Mouse (Mus musculus): Measurements from ENCODE around the gene Dxo.
A peak's percentile ranks its signal among the peaks of the same experiment; 100 is the strongest.
"Not testable (repeated sequence)": the region's sequence is repeated elsewhere in the genome, so short reads cannot be mapped to it uniquely, and the experiment has no call there.

Gene Dxo

DNA sequence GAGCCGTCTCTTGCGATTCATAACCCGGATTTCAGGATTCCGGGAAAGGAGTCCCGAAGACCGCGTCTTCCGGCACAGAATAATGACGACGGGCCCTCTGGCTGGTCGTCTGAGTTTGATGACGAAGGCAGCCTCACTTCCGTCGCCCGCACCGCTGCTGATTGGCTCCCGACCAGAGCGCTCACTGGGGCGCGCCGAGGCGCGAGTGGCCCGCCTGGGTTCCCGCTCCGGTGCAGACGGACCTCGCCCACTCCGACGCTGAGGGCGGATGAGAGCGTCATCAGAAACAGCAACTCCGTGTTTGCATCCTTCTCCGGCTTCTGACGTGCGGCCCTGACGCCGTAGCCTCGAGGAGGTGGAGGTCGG, at the start of gene Dxo, which contains the start of gene Stk19:
Dxo (plus strand) TSS at position 164 of the 366 bp plus-strand sequence.
Stk19 (minus strand) TSS at position 90 of the 366 bp plus-strand sequence.
- DNase-seq (ENCODE audit: extremely low read depth, insufficient read length, low spot score), result peak; percentile 96

DNA sequence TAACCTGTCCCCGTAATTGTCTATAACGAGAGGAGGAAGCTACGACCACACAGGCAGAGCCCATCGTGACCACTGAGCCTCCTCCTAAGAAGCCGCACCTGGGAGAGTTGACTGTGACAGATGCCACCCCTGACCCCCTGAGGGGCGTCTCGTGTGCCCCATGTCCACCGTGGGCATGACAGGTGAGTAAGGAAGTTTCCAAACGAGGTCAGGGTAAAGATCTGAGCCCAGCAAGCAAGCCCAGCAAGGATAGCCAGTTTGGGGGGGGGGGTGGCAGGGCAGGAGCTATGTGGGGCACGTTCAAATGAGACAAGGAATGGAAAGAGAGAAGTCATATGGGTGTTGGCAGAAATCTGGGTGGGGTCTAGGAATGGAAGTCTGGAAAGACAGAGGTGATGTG, 41.8 kb upstream of the Dxo start:
- no peak for DNase-seq (ENCODE audit: extremely low read depth, insufficient read length, low spot score)

DNA sequence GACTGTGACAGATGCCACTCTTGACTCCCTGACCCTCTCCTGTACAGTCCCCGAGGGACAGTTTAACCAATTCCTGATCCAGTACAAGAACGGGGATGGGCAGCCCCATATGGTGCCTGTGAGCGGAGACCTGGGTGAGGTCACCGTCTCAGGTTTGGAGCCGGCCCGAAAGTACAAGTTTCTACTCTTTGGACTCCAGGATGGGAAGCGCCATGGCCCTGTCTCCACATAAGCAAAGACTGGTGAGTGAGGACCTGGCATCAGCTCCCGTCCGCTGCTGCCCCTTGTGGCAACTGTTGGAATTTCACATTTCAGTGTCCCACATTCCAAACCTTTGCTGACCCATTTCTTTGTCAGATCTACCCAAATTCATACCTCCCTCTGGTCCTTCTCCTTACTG, 41.2 kb upstream of the Dxo start:
- peak; percentile 25 for DNase-seq (ENCODE audit: extremely low read depth, insufficient read length, low spot score)

DNA sequence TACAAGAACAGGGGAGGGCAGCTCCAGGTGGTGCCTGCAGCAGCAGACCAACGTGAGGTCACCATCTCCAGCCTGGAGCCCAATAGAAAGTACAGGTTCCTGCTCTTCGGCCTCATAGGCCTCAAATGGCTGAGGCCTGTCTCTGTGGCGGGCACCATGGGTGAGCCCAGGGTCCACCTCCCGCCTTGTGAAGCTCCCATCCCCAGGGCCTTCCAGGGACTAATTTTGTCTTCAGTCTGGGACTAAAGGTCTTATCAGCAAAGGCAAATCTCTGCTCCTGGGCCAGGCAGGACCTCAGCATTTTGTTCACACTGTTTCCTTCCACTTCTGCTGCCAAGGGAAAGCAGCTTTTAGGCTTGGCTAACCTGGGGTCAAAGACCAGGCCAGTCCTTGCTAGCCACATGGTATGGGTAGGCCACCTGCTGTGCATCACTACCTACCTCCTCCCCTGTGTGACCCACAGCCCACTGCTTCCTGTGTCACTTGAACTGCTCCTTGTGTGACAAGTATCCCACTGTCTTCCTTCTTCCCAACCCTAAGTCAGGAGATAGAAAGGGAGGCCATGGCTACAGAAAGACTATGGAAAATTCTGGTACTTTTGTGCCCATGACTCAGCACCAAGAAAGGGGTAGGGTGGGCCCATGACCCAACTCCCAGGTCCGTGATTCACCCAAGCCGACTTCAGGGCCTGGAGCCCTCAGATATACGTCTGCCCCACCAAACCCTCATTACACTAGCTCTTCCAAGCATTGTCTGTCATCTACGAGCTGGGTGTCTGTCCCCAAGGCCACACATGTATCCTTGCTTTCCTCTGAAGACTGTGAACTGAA, 40.3 kb upstream of the Dxo start:
- DNase-seq (ENCODE audit: extremely low read depth, insufficient read length, low spot score), result no peak

DNA sequence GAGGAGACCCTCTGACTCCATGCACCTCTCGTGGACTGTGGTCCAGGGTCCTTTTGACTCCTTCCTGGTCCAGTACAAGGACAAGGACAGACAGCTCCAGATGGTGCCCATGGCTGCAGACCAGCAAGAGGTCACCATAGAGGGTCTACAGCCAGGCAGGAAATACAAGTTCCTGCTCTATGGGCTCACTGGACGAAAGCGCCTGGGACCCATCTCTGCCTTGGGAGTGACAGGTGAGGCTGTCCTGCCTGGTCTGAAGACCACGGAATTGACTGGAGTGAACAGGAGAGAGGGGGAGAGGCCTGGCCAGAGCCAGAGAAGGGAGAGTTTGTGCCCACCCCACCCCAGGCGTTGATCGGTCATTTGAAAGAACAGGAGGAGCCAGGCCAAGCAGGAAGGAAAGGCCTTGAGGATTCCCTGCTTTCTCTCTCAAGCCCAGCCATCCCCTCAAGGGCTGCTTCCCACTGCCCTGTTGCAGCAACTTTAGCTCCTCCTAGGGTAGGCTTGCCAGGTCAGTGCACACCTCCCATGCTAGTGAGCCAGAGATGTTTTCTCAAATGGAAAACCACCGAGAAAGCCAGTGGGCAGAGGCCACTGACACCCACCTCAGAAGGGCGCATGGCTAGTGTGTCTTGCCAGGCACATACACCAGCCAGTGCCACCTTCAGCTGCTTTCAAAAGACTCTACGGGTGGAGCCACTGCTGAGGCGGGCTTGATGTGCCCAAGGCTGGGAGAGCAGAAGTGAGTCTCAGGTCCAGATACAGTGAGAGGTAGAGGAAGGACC, 39.4 kb upstream of the Dxo start:
- DNase-seq (ENCODE audit: extremely low read depth, insufficient read length, low spot score), result not testable (repeated sequence)

DNA sequence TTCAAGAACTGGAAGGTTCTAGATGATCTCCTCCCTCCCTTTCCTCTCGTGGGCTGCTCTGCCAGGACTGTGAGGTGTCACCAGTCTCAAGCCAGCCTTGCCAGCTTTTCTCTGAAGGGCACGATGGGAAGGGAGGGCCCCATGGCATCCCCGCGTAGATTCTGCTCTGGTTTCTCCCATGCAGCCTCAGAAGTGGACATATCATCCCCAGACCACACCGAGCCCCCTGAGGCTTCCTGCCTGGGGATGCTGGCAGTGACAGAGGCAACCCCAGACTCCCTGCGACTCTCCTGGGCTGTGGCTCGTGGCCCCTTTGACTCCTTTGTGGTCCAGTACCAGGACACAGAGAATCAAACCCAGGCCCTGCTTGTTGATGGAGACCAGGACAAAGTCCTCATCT, 38.7 kb upstream of the Dxo start:
- DNase-seq (ENCODE audit: extremely low read depth, insufficient read length, low spot score), result not testable (repeated sequence)

DNA sequence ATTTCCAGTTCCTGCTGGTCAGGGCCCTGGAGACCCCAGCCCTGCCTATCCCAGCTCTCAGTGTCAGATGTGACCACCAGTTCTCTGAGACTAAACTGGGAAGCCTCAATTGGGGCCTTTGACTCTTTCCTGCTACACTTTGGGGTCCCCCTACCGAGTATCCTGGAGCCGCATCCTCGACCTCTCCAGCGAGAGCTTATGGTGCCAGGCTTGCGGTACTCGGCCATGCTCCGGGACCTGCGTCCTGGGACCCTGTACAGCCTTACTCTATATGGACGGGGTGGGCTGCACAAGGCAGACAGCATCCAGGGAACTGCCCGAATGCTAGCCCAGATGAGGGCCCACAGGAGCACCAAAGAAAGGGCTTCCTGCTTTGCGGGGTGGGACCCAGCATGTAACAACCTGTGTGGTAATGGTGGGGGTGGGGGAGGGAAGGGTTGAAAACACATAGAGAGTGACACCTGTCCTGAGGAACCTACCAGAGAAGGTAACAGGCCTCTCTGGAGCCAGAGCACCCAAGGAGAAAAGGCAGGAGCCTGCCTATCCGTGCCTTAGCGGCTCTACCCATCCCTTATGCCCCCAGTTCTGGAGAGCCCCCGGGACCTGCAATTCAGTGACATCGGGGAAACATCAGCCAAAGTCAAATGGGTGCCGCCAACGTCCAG, 37.8 kb upstream of the Dxo start:
- DNase-seq (ENCODE audit: extremely low read depth, insufficient read length, low spot score), result no peak

DNA sequence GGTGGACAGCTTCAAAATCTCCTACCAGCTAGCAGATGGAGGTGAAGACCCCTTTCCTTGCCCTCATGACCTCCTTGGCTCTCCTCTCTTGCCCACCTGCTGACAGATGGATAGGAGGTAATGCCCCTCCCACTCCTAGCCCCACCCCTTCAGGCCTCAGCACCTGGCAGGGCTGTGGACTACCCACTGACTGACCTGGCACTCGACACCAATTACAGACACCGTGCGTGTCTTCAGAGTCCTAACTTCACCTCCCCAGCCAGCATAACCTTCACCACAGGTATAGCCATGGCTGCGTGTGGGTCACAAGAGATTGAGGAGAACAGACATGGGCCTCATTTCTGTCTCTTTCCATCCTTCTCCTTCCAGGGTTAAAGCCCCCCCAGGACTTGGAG, 37.3 kb upstream of the Dxo start:
- DNase-seq (ENCODE audit: extremely low read depth, insufficient read length, low spot score), result no peak

DNA sequence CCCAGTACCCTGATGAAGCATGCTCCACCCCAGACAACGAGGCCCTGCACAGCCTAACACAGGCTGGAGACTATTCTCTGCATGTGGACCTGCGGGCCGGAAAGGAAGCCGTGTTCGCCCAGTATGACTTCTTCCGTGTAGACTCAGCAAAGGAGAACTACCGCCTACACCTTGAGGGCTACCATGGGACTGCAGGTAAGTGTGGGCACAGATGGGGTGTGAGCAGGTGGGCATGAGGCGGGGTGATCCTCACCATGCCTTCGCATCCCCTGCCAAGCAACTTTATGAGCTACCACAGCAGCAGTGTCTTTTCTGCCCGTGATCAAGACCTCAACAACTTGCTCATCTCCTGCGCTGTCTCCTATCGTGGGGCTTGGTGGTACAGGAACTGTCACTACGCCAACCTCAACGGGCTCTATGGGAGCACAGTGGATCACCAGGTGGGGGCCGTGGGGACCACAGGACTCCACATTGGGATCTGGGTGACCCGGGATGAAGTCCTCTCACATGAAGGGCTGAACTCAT, 36.0 kb upstream of the Dxo start:
- not testable (repeated sequence) for DNase-seq (ENCODE audit: extremely low read depth, insufficient read length, low spot score)

DNA sequence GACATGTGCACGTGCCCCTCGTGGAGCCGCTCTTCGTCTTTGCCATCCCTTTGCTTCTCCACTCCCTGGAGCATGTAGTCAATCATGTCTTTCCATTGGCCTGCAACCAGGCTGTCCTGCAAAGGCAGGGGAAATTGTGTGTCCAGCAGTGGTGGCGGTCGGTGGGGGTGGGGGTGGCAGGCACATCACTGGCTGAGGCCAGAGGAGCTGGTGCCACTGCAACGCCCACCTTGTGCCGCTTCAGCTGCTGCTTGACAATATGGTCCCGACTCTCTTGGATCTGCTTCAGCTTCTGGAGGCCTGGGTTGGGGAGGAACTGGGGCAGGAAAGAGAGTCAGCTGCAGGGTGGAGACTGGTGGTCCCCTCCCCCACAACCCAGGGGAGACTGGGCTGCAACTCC, 34.1 kb upstream of the Dxo start:
- DNase-seq (ENCODE audit: extremely low read depth, insufficient read length, low spot score), result not testable (repeated sequence)

DNA sequence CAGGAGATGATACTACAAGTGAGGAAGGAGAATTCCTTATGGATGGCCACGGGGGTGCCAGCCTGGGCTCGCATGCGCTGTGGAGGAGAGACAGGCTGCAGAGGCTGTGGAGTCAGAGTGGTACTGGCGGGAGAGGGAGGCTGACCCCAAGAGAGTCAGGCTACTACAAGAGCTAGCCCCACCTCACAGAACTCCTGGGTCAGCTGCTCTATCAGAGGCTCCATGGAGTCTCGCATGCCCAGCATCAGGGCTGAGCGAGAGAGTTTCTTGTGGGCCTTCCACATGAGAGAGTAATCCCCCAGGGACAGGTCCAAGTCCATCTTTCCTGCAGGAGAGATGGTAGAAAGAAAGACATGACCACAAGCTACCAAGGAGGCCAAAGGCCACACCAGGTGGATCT, 33.5 kb upstream of the Dxo start:
- DNase-seq (ENCODE audit: extremely low read depth, insufficient read length, low spot score), result not testable (repeated sequence)

DNA sequence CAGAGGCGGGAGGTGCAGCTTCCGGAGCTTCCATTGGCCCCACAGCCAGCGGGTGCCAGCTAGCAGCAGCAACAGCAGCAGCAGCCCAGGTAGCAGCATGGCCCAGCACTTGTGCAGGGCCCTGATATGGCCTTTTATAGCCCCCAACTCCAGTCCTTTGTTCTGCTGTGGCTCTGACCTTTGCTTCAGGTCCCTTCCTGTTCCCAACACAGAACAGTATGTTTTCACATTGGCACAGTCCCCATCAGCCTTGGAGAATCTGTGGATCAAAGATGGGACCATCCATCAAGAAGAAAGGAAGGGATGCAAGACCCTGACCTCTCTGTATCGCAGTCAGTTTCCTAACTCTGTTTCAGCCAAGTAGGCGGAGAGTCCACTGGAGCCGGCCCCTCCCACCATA, 32.5 kb upstream of the Dxo start, which contains the start of gene Cyp21a1:
Cyp21a1 (minus strand) TSS at position 261 of the 400 bp plus-strand sequence.
- not testable (repeated sequence) for DNase-seq (ENCODE audit: extremely low read depth, insufficient read length, low spot score)

DNA sequence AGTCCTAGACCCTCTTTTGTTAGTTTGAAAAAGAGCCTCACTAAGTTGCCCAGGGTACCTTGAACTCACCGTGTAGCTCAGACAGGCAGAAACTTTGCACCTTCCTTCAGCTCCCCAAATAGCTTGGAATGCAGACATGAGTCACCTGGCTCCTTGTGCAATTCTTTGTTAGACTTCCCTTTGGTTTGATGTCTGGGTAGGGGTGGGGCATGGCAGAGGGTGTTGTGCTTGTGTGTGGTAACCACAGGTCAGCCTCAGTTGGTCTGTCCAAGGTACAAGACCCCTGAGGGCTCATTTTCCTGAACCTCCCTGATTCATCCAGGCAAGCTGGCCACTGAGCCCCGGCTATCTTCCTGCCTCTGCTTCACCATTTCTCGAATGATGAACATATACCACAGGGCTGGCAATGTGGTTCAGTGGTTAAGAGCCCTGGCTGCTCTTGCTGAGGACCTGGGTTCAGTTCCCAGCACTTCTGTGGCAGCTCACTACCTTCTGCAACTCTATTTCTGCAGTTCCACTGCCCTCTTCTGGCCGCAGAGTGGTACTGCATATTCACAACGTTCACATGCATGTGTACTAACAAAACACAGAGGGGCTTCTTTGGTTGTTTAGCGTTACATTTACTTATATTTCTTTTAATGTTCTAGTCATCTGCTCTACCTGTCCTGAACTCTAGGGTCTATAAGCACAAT, 31.8 kb upstream of the Dxo start:
- no peak for DNase-seq (ENCODE audit: extremely low read depth, insufficient read length, low spot score)

DNA sequence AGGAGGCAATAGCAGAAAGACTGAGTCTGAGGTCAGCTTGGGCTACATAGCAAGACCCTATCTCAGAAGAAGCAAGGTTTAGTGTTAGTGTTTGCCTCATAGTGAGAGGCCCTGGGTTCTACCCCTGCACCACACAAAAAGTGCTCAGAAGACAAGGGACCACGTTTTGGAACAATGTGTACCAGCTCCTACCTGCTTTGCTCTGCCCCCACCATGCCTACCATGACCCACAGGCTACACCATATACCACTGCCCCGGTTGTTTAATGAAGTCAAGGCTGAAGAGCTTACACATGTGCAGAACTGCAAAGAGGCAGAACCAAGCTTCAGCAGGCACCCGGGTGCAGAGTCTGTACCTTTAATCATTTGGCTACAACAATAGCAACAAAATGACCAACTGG, 29.6 kb upstream of the Dxo start:
- no peak for DNase-seq (ENCODE audit: extremely low read depth, insufficient read length, low spot score)

DNA sequence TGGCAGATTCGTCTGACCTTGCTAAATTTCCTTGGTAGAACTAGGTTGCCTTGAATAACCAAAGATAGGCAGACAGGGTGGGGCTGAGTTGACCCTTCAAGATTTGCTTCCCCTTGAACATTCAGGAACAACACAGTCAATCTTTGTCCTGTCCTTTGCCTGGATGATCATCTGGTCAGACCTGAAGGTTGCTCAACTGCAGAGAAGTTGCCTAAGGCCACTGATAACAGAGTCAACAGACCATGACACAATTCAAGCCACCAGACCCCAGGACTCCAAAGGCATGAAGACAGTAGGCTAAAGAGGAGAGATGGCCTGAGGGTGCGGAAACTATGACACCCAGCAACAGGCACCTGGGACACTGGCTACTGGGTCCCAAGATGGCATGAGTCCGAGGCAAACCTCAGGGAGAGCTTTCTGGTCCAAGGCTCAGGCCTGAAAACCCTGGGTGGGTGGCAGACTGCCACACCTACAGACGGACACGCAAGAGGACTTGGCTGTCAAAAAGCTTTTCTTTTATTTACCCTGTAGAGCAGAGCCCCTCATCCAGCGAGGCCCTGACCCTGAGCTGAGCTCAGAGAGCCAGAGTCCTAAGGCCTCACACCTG, 28.1 kb upstream of the Dxo start:
- DNase-seq (ENCODE audit: extremely low read depth, insufficient read length, low spot score), result no peak

DNA sequence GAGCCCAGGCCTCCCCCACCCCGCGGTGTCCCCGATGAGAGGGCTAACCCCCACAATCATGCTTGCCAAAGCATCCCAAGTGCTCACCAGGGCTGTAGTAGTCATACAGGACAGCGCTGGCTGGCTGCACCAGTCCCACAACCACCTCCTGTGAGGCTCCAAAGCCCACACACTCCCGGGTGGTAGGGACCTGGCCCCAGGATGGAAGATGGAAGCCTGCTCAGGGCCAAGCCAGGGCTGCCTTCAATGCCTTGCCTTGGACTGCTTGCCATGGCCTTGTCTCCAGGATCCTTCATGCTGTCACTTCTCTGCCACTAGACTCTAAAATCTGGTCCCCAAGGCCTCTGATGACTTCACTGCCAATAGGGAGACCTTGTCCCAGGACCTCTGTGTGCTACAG, 26.4 kb upstream of the Dxo start:
- DNase-seq (ENCODE audit: extremely low read depth, insufficient read length, low spot score), result not testable (repeated sequence)

DNA sequence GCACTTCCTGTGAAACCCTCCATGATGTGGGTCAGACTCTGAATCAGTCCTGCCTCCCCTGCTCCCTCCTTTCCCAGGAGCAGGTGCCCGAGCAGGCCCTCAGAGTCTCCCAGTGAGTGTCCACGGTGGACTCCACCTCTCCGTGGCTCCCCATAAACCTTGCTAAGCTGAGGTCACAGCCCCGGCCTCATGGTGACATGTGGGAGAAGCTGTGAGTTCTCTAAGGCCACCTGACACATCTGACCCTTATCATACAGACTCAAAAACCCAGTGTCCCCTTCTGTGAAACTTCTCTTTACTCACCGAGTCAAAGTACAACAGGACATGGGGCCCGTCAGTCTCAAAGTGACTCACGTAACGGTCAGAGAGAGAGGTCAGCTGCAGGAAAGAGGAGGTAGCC, 26.0 kb upstream of the Dxo start:
- not testable (repeated sequence) for DNase-seq (ENCODE audit: extremely low read depth, insufficient read length, low spot score)

DNA sequence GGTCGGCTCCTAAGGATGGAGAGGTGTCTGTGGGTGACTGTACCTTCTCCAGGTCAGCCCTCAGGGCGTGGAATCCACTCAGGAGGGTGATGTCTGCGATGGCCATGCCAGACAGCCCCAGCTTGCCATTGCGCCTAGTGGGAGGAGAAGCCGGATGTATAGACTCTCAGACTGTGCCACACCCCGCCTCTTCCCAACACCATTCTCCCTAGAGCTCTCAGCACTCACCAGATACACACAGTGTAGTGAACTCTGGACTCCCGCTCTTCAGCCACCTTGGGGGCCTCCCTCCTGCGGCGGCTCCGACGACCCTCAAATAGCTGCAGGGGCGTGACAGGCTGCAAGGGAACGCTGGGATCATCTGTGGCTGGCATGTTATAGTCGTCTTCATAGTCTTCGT, 25.5 kb upstream of the Dxo start:
- DNase-seq (ENCODE audit: extremely low read depth, insufficient read length, low spot score), result no peak

DNA sequence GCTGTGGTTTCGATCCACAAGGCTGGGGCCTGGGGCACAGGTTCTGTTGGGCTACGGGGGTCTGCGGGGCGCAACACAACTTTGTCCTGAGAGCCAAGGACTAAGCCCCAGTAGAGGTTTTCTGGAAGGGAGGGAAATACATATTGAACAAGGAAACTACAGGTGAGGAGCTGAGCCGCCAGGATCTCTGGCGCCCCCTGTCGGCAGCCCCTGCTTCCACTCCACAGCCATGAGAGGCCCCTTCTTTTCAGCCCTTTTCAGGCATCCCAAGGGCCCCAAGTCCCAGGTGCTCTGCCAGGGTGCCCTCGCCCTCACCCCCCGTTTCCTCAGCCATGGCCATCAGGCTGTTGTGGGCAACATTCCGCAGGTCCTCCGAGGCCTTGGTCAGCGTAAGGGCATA, 23.1 kb upstream of the Dxo start:
- peak; percentile 38 for DNase-seq (ENCODE audit: extremely low read depth, insufficient read length, low spot score)

DNA sequence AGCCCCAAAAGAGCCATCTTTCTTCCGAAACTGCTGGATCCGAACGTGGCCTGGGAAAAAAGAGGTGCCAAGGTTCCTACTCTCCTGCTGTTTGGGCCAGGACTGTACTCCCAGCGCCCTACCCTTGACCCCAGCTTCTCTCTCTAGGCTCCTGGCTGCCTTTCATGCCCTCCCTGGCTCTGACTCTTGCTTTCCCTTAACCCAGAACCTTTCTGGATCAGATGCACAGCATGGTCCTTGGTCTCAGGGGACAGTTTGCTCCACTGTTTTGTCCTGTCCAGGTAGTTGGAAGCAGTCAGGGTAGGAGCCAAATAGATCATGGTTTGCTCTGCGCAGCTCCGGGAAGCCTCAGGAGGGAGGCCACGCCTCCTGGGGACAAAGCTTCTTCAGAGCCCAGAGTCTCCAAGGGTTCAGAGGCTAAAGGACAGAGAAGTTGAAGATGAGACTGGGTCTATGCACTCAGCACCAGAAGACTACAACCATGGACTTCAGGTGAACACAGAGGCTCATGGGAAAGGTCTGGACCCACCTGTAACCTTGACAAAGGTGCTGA, 21.9 kb upstream of the Dxo start:
- DNase-seq (ENCODE audit: extremely low read depth, insufficient read length, low spot score), result no peak
